Mouse (Mus musculus) testis, adult 2 months (tissue): ENCODE measurements around the gene Dnase2b. TPM values are rescaled to one million over a fixed set of nuclear protein-coding genes. Genes with fewer than 3 reads are reported as not detected.

Source experiments
- H3K27ac ChIP-seq: fragments of 200-500 bp; 2 replicates; pipeline ENCODE4 v1.5.1; 2012; ENCODE audit warnings: low read depth, low read length; ENCODE audit not compliant: control insufficient read depth, insufficient read depth
- H3K27me3 ChIP-seq: fragments of 200-500 bp; 2 replicates; pipeline ENCODE4 v1.6.1; 2012; ENCODE audit warnings: mild to moderate bottlenecking, low read length, moderate library complexity; ENCODE audit not compliant: control insufficient read depth, insufficient read depth
- H3K36me3 ChIP-seq: fragments of 200-500 bp; 2 replicates; pipeline ENCODE4 v1.6.1; 2012; ENCODE audit warnings: mild to moderate bottlenecking, low read length; ENCODE audit not compliant: control insufficient read depth, insufficient read depth
- H3K4me1 ChIP-seq: fragments of 200-500 bp; 2 replicates; pipeline ENCODE4 v1.6.1; 2012; ENCODE audit warnings: low read length; ENCODE audit not compliant: control insufficient read depth, insufficient read depth
- H3K4me3 ChIP-seq: fragments of 200-500 bp; 2 replicates; pipeline ENCODE4 v1.5.1; 2012; ENCODE audit warnings: low read depth, mild to moderate bottlenecking, low read length, moderate library complexity, mixed read lengths; ENCODE audit not compliant: control insufficient read depth
- CTCF ChIP-seq: fragments of 200-500 bp; IDR thresholded peaks from 2 replicates; pipeline ENCODE4 v1.5.1; 2012; ENCODE audit warnings: low read depth, mild to moderate bottlenecking, inconsistent platforms, low read length, moderate library complexity; ENCODE audit not compliant: control insufficient read depth, insufficient read depth, insufficient replicate concordance
- POLR2A ChIP-seq: fragments of 200-500 bp; IDR thresholded peaks from 2 replicates; pipeline ENCODE4 v1.6.1; 2012; ENCODE audit warnings: low read depth, mild to moderate bottlenecking, inconsistent platforms, low read length, moderate library complexity; ENCODE audit not compliant: control insufficient read depth
- polyA plus RNA-seq: library from polyadenylated mRNA; depleted of rRNA; stranded (reverse); fragments of >200 nt; gene quantifications from 2 replicates; pipeline ENCODE4 v1.2.3, GENCODE M21; 2012

Dnase2b gene
- polyA plus RNA-seq, 1 experiment: not detected

DNA sequence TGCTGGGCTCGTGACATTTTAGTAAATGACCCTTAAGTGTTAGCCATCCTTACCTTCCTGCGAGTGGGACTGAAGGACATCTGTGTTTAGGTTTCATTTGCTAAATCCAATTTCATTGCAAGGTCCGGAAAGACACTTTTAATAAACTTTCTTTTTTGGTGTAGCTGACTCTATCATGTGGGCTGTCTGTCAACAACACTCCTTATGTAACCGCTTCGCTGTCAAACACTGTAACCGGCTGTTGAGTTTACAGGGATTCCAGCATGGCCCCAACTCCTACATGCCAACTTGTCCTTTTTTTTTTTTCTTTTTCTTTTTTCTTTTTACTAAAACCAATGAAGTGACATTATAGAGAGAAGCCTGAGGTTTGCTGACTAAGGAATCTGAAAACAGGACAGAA lies 17.0 kb downstream of the Dnase2b start:
- no peak for TF ChIP-seq CTCF
- no peak for TF ChIP-seq POLR2A
- H3K4me3 ChIP-seq: no peak overlapping the region
- H3K27me3 ChIP-seq: no peaks in the 10 kb centered on the region
- H3K36me3 ChIP-seq: no peaks in the 10 kb centered on the region
- no peaks in the 10 kb centered on the region for H3K4me1 ChIP-seq
- no peak overlapping the region for H3K27ac ChIP-seq

DNA sequence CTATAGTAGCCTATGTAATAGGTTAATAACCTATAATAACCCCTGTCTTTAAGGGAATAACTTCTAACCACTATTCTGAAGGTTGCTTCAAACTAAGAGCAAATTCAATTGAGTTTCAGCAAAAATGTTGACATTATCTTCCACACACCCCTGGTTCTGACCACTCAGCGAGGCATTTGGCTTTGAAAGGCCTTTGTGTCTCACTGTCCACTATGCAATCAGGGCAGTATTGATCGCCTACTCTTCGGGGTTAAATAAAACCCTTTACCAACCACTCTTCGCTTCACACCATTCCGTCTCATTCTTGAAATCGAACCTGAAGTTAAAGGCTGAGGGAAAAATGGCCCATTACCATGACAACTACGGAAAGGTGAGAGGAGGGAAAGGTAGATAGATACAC lies 18.5 kb downstream of the Dnase2b start:
- no peak overlapping the region for H3K27ac ChIP-seq
- TF ChIP-seq CTCF (no peak), POLR2A (no peak)
- no peak overlapping the region for H3K4me3 ChIP-seq
- H3K27me3 ChIP-seq: no peaks in the 10 kb centered on the region
- H3K4me1 ChIP-seq: no peaks in the 10 kb centered on the region
- no peaks in the 10 kb centered on the region for H3K36me3 ChIP-seq

DNA sequence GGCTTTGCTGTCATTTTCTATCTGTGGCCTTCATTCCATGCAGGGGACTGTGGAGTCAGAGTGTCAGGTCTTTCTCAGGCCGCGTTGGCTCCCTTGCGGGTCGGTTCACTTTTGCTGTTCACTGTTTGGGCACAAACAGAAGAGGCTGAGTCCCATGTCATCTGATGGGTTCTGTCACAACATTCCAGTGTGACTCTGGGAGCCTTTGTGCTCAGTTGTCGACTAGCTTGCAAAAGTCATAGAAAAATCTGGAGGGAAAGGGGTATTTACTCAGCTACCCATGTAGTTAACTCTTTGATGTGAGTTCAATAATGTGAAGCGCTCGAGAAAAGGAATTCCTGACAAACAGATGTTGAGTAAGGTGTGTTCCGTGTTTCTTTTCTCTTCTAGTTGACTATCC lies 19.0 kb downstream of the Dnase2b start:
- no peaks in the 10 kb centered on the region for H3K36me3 ChIP-seq
- H3K27me3 ChIP-seq: no peaks in the 10 kb centered on the region
- TF ChIP-seq CTCF (no peak), POLR2A (no peak)
- no peak overlapping the region for H3K27ac ChIP-seq
- no peaks in the 10 kb centered on the region for H3K4me1 ChIP-seq
- no peak overlapping the region for H3K4me3 ChIP-seq

DNA sequence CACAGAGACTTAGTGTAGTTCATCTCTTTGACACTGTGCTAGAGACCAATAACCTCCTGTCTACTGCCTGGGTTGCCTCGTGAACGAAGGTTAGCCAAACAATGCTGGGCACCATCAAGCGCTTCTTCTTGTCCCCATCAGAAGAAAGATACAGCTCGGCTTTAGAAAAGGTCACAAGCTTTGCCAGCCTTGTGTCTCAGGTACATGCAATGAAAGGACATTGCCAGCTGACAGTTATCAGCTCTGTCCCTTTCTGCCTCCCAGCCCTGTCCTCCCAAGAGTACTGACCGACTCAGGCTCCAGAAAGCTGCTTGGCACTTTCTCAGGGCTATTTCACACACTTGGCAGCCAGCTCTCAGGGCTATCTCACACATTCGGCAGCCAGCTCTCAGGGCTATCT lies 20.0 kb downstream of the Dnase2b start:
- no peak overlapping the region for H3K4me3 ChIP-seq
- TF ChIP-seq POLR2A: no peak
- no peaks in the 10 kb centered on the region for H3K27me3 ChIP-seq
- no peaks in the 10 kb centered on the region for H3K4me1 ChIP-seq
- H3K36me3 ChIP-seq: no peaks in the 10 kb centered on the region
- H3K27ac ChIP-seq: no peak overlapping the region

DNA sequence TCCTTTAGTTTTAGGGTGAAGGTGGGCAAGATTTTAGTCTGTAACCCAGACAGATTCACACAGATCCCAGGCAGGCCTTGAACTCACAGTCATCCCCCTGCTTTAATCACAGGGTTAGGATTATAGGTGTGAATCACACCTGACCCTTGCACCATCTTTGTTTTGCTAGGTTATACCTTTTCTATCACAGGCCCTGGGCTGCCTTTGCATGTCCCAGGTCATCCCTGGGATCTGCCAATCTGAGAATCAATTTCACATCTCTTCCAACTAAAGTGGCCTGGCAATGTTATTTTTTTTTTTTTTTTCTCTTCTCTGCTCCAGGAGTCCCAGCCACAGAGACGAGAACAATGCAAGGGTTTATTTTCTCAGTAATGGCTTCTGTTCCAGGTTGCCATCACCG lies 23.8 kb downstream of the Dnase2b start:
- no peaks in the 10 kb centered on the region for H3K36me3 ChIP-seq
- H3K4me1 ChIP-seq: no peaks in the 10 kb centered on the region
- TF ChIP-seq CTCF: no peak
- TF ChIP-seq POLR2A: no peak
- no peaks in the 10 kb centered on the region for H3K27me3 ChIP-seq
- no peak overlapping the region for H3K27ac ChIP-seq
- no peak overlapping the region for H3K4me3 ChIP-seq

DNA sequence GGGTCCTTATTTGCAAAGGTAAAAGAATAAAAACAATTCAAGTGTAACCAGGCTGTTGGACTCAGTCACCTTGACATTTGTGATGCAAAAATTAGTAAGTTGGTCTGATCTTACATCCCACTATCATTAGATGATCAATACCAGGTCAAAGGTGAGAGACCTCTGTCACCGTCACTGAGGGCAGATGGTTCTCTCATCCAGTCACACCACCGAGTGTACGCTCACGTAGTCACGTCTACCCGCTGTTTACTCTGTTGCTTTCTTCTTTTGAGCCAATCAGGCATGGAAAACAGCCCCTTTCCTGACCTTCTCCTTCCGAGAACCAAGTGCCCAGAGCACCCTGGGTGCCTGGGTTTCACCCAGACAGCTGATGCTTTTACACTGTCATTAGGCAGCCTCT lies 24.2 kb downstream of the Dnase2b start:
- H3K27ac ChIP-seq: no peak overlapping the region
- H3K4me1 ChIP-seq: no peaks in the 10 kb centered on the region; the same call in 1 of the 2 replicates
- no peaks in the 10 kb centered on the region for H3K27me3 ChIP-seq
- no peaks in the 10 kb centered on the region for H3K36me3 ChIP-seq
- H3K4me3 ChIP-seq: no peak overlapping the region
- TF ChIP-seq POLR2A (no peak), CTCF (no peak)

DNA sequence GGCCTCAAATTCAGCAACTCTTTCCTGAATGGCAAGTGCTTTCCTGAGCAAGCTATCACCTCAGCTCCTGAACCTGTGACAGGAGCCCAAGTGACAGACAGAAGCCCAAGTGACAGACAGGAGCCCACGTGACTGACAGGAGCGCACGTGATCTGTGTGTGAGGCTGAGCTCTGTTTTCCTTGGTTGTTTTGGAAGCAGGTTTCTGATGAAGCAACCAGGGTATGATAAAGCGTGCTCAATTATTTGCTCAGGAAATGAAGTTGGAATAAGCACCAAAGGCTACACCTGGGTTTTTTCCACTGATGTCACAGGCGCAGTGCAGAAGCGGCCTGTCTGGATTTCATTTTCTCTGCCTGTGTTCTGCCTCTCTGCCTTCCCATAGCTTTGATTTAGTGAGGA lies 25.9 kb downstream of the Dnase2b start:
- H3K36me3 ChIP-seq: no peaks in the 10 kb centered on the region
- TF ChIP-seq POLR2A: no peak
- no peak for TF ChIP-seq CTCF
- H3K4me1 ChIP-seq: no peaks in the 10 kb centered on the region; the same call in 1 of the 2 replicates
- no peak overlapping the region for H3K4me3 ChIP-seq
- H3K27me3 ChIP-seq: no peaks in the 10 kb centered on the region
- H3K27ac ChIP-seq: no peak overlapping the region

DNA sequence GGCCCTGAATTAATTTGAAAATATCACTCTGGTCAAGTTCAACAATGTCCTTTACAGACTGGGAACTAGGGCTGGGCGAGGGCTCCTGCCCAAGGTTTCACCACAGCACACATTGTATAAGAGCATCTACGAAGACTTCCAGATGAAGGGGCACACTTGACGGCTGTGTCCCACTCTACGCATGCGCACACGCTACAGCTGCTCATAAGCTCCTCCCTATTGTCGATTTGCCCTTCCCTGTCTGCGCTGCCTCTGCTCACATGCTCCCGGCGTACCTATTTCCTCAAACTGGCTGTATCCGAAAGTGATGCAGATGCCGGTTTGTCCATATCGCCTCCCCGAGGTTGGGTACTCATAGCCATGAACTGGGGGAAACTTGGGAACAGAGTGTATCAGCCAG lies 28.8 kb downstream of the Dnase2b start:
- H3K36me3 ChIP-seq: no peaks in the 10 kb centered on the region
- no peak overlapping the region for H3K27ac ChIP-seq
- no peaks in the 10 kb centered on the region; the same call in 1 of the 2 replicates for H3K4me1 ChIP-seq
- no peaks in the 10 kb centered on the region for H3K27me3 ChIP-seq
- H3K4me3 ChIP-seq: peak overlapping the region; percentile 66
- TF ChIP-seq POLR2A: no peak
